Mouse (Mus musculus): ENCODE data around the gene Asphd1.
A peak's percentile ranks its signal among the peaks of the same experiment; 100 is the strongest.
"Not testable (repeated sequence)": the region's sequence is repeated elsewhere in the genome, so short reads cannot be mapped to it uniquely, and the experiment has no call there.

The Asphd1 gene

GRCm38 (mm10) chr7:126950647-126951615 is 1.5 kb upstream of the Asphd1 start:
- DNase-seq (ENCODE audit: extremely low spot score), result no peak

- peak; percentile 93 for DNase-seq (ENCODE audit: extremely low spot score)
These were observed 638 bp upstream of the Asphd1 start, which contains the start of gene Sez6l2 for GRCm38 (mm10) chr7:126949793-126950646. TSS of gene Sez6l2 (plus strand) at chr7:126950563.

GRCm38 (mm10) chr7:126948626-126949025 is 756 bp downstream of the Asphd1 start:
- no peak for DNase-seq (ENCODE audit: extremely low spot score)

GRCm38 (mm10) chr7:126946530-126946929 is 2.9 kb downstream of the Asphd1 start:
- DNase-seq (ENCODE audit: extremely low spot score), result no peak

- no peak for DNase-seq (ENCODE audit: extremely low spot score)
These were observed 7.6 kb downstream of the Asphd1 start for GRCm38 (mm10) chr7:126941801-126942200.

GRCm38 (mm10) chr7:126941171-126941570 is 8.2 kb downstream of the Asphd1 start:
- DNase-seq (ENCODE audit: extremely low spot score), result no peak

- no peak for DNase-seq (ENCODE audit: extremely low spot score)
These were observed 16.7 kb downstream of the Asphd1 start for GRCm38 (mm10) chr7:126932652-126933051.

GRCm38 (mm10) chr7:126929046-126929445 is 20.3 kb downstream of the Asphd1 start:
- no peak for DNase-seq (ENCODE audit: extremely low spot score)

GRCm38 (mm10) chr7:126928384-126929037 is 20.9 kb downstream of the Asphd1 start, which contains the start of gene Kctd13:
TSS of gene Kctd13 (plus strand) at chr7:126928879.
- peak; percentile 90 for DNase-seq (ENCODE audit: extremely low spot score)

GRCm38 (mm10) chr7:126926299-126926698 is 23.1 kb downstream of the Asphd1 start:
- DNase-seq (ENCODE audit: extremely low spot score), result no peak

GRCm38 (mm10) chr7:126923999-126924398 is 25.4 kb downstream of the Asphd1 start:
- DNase-seq (ENCODE audit: extremely low spot score), result peak; percentile 25

- no peak for DNase-seq (ENCODE audit: extremely low spot score)
These were observed 26.7 kb downstream of the Asphd1 start, which contains the start of gene Tmem219 for GRCm38 (mm10) chr7:126922624-126923060. TSS of gene Tmem219 (minus strand) at chr7:126922917.

GRCm38 (mm10) chr7:126921563-126921962 is 27.8 kb downstream of the Asphd1 start:
- no peak for DNase-seq (ENCODE audit: extremely low spot score)

GRCm38 (mm10) chr7:126919973-126920372 is 29.4 kb downstream of the Asphd1 start:
- DNase-seq (ENCODE audit: extremely low spot score), result no peak

GRCm38 (mm10) chr7:126918356-126918755 is 31.0 kb downstream of the Asphd1 start:
- DNase-seq (ENCODE audit: extremely low spot score), result not testable (repeated sequence)

GRCm38 (mm10) chr7:126914844-126915243 is 34.5 kb downstream of the Asphd1 start:
- no peak for DNase-seq (ENCODE audit: extremely low spot score)

- DNase-seq (ENCODE audit: extremely low spot score), result no peak
These were observed 43.8 kb downstream of the Asphd1 start for GRCm38 (mm10) chr7:126905590-126905989.

- not testable (repeated sequence) for DNase-seq (ENCODE audit: extremely low spot score)
These were observed 49.6 kb downstream of the Asphd1 start for GRCm38 (mm10) chr7:126899781-126900180.

- peak; percentile 97 for DNase-seq (ENCODE audit: extremely low spot score)
These were observed 51.0 kb downstream of the Asphd1 start for GRCm38 (mm10) chr7:126898102-126898990.

- DNase-seq (ENCODE audit: extremely low spot score), result no peak
These were observed 51.8 kb downstream of the Asphd1 start for GRCm38 (mm10) chr7:126897390-126898101.

Data from embryo, embryonic 9.5 days (tissue).